Mouse (Mus musculus) forelimb bud, embryonic 11.5 days (tissue): ENCODE measurements around the gene Ccm2l.

Source experiments
- DNase-seq: peaks from one replicate; pipeline ENCODE4 v3.0.0-alpha.2; 2012; ENCODE audit warnings: low read depth, low spot score

Ccm2l gene

GRCm38 (mm10) chr2:153090551-153091165 lies 24.9 kb downstream of the Ccm2l start:
- DNase-seq = no peak

- peak; percentile 39 for DNase-seq
Measured at GRCm38 (mm10) chr2:153107046-153107766, 41.5 kb downstream of the Ccm2l start.

- DNase-seq = no peak
Measured at GRCm38 (mm10) chr2:153107802-153108201, 42.0 kb downstream of the Ccm2l start.

- no peak for DNase-seq
Measured at GRCm38 (mm10) chr2:153108313-153109264, 42.8 kb downstream of the Ccm2l start, which contains the start of gene Hck. Gene Hck (plus strand): TSS chr2:153108468.

DNA sequence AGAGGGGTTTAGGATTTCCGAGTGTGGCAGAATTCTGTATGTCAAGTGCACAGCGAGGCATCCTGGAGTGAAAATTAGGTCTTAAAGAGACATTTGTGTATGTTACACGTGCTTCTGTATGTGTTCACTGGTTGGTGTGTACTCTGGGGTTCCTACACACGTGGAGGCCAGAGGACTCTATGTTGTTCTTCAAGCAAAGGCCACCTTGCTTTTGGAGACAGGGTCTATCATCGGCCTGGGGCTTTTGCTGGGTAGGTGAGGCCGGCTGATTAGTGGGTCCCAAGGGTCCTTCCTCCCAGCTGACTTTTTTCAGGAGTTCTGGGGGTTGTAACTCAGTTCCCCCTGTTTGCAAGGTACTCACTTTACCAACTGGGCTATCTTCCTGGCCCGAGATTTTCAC lies 43.8 kb downstream of the Ccm2l start:
- DNase-seq = no peak

DNA sequence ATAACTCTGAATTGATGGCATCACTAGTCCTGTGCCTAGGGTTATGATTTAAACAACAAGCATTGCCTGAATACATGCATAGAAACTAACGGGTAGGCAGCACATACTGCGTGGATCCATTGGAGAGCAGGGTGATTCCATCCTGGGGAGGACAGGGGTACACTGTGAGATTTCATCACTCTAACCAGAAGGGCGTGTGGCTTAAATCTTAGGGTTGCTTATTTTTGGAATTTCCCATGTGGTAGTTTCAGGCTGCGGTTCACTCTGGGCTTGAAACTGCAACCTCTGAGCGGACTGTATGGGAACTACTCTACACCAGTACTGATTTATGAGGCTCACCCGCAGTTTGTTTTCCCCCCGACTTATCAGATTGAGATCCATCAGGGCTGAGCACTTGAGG lies 45.5 kb downstream of the Ccm2l start:
- no peak for DNase-seq

DNA sequence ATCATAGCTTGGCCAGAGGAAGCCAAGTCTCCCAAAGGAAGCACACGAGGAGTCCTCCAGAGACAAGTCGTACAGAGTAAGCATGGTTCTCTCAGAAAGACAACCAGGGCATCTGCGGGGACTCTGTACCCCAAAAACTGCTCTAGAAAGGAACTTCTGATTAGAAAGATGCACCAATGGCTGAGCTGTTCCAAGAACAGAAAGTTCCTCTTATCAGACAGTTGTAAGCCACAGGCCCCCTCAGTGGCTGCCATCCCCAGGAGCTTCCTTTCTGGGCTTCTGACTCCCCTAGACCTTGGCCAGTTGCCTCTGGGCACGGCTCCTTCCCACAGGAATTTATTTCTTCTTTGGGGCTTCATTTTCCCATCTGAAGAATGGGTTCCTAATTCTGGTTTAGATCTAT lies 49.9 kb downstream of the Ccm2l start:
- no peak for DNase-seq

- no peak for DNase-seq
Measured at GRCm38 (mm10) chr2:153117051-153117486, 51.3 kb downstream of the Ccm2l start.

DNA sequence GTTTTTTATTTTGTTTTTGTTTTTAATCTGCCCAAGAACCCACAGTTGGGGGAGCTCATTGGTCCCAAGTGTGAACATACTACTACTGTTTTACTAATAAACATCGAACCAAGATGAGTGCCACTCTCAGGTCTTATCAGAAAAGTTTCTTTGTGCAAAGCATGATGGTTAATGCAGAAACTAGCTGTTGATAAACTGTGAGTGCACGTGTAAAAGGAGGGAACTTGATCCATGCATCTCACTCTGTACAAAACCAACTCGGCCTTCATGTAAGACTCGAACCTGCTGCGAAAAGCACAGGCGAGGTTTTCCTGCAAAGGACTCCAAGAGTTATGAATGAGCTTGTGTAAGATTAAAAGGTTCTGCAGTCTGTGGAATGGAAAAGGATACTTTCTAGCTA lies 53.7 kb downstream of the Ccm2l start:
- DNase-seq = no peak

GRCm38 (mm10) chr2:153120126-153120525 lies 54.4 kb downstream of the Ccm2l start:
- DNase-seq = no peak

- no peak for DNase-seq
Measured at GRCm38 (mm10) chr2:153121821-153122615, 56.3 kb downstream of the Ccm2l start.

GRCm38 (mm10) chr2:153122701-153123100 lies 56.9 kb downstream of the Ccm2l start:
- no peak for DNase-seq

- DNase-seq = no peak
Measured at GRCm38 (mm10) chr2:153125875-153126274, 60.1 kb downstream of the Ccm2l start.

DNA sequence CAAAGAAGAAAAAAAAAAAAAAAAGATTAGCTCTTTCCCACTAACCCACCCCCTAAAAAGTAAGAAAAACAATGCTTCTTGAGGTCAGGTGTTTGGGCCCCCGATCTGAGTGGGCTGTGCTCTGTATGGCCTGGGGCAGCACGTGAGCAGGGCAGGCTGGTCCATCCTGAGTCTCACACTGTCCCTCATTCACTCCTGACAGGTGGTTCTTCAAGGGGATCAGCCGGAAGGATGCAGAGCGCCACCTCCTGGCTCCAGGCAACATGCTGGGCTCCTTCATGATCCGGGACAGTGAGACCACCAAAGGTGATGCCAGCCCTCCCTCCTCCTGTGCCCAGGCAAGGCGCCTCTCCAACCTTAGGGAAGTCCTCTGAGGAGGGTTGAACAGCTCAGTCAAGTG lies 65.3 kb downstream of the Ccm2l start:
- DNase-seq = no peak
